ENCODE assay signal across 8 mouse cellular contexts in the genomic region with DNA sequence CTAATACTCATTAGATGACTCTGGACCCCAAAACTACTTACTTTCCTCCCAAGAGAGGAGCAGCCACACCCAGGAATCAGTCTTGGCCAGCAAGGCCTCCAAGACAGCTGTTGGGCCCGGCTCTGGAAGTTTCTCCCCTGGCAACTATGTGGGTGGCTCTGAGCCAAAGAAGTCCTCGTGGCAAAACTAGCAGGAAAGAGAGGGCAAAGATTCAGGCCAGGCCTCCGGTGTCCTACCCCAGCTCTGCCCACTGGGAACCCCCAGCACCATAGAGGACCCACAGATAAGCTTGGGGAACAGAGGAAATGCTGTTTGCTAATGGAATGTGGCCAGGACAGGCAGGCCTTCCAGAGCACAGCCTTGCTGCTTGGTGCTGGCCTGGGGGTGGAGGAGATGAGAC. TPM values are rescaled to one million over a fixed set of nuclear protein-coding genes. Genes with fewer than 3 reads are reported as not detected.
A peak's percentile ranks its signal among the peaks of the same experiment; 100 is the strongest.
DNase-seq lines count a peak whose midpoint lies in the region; ATAC-seq and TF ChIP-seq lines count a peak whose summit lies in the region.

No protein-coding gene starts in this region.

- WGBS in forebrain, embryonic 13.5 days: 49% methylated on average over 3 of the region's 3 CpGs
- WGBS in hindbrain, embryonic 11.5 days: 81% methylated on average over 3 of the region's 3 CpGs
- 8% methylated on average over 3 of the region's 3 CpGs for WGBS in lung, postnatal 0 days

- H3K36me3 ChIP-seq in forebrain, embryonic 13.5 days (ENCODE audit: poor library complexity, severe bottlenecking): no peaks in the 10 kb centered on the region
- H3K36me3 ChIP-seq in hindbrain, embryonic 11.5 days (ENCODE audit: control insufficient read depth, insufficient read depth, low read length): no peaks in the 10 kb centered on the region
- H3K36me3 ChIP-seq in lung, postnatal 0 days (ENCODE audit: insufficient read depth, low read length): no peaks in the 10 kb centered on the region

- peaks cover 10% of the 10 kb centered on the region for H3K4me1 ChIP-seq in forebrain, embryonic 13.5 days
- no peaks in the 10 kb centered on the region; the same call in 1 of the 2 replicates for H3K4me1 ChIP-seq in hindbrain, embryonic 11.5 days (replicated peaks; ENCODE audit: control insufficient read depth, insufficient read depth, low read length)
- H3K4me1 ChIP-seq in lung, postnatal 0 days (ENCODE audit: insufficient read depth, low read depth, low read length): 0 out of 2 replicates have a peak, but pooled peaks cover 4% of the 10 kb centered on the region

- H3K27ac ChIP-seq in forebrain, embryonic 13.5 days: no peak overlapping the region
- H3K27ac ChIP-seq in hindbrain, embryonic 11.5 days (ENCODE audit: low read depth, low read length): no peak overlapping the region
- no peak overlapping the region for H3K27ac ChIP-seq in lung, postnatal 0 days (ENCODE audit: low read length)

- no peak for TF ChIP-seq EP300 in lung, postnatal 0 days (IDR thresholded peaks at IDR 0.05)

- ATAC-seq in cerebellum, adult (ENCODE audit: insufficient number of reproducible peaks, low FRiP score, low TSS enrichment): no peak
- no peak for ATAC-seq in forebrain, embryonic 13.5 days
- no peak for ATAC-seq in hindbrain, embryonic 11.5 days (ENCODE audit: low FRiP score)
- ATAC-seq in lung, postnatal 0 days: no peak
- no peak for ATAC-seq in granulocyte monocyte progenitor cell, adult 5-6 weeks (replicated peaks; ENCODE audit: poor library complexity, severe bottlenecking)
- no peak for ATAC-seq in erythroid progenitor cell, adult 5-6 weeks (replicated peaks; ENCODE audit: low FRiP score, poor library complexity, severe bottlenecking)

- H3K27me3 ChIP-seq in forebrain, embryonic 13.5 days: 0 out of 2 replicates have a peak, but pooled peaks cover 3% of the 10 kb centered on the region
- H3K27me3 ChIP-seq in hindbrain, embryonic 11.5 days (ENCODE audit: control insufficient read depth, insufficient read depth, low read length): no peaks in the 10 kb centered on the region; the same call in 1 of the 2 replicates
- no peaks in the 10 kb centered on the region for H3K27me3 ChIP-seq in lung, postnatal 0 days (replicated peaks; ENCODE audit: insufficient read depth, low read length)

- peak; percentile 3 for DNase-seq in cerebellum, adult 11 months
- peak; percentile 4 for DNase-seq in 3T3-L1 (ENCODE audit: low read depth, low spot score)
- DNase-seq in hindbrain, embryonic 11.5 days (ENCODE audit: low spot score): peak; percentile 27
- peak; percentile 12 for DNase-seq in lung, postnatal 0 days (ENCODE audit: low spot score)

- no peaks in the 10 kb centered on the region for H3K9me3 ChIP-seq in forebrain, embryonic 13.5 days (replicated peaks)
- H3K9me3 ChIP-seq in hindbrain, embryonic 11.5 days (ENCODE audit: control insufficient read depth, low read length): no peaks in the 10 kb centered on the region
- no peaks in the 10 kb centered on the region for H3K9me3 ChIP-seq in lung, postnatal 0 days (ENCODE audit: low read length)

- H3K4me2 ChIP-seq in forebrain, embryonic 13.5 days: peak overlapping the region; percentile 76
- H3K4me2 ChIP-seq in hindbrain, embryonic 11.5 days (replicated peaks; ENCODE audit: low read depth, low read length): no peak overlapping the region
- no peak overlapping the region for H3K4me2 ChIP-seq in lung, postnatal 0 days (replicated peaks; ENCODE audit: low read depth, low read length)

- TF ChIP-seq CTCF in lung, postnatal 0 days (IDR thresholded peaks at IDR 0.05): no peak

- no peak overlapping the region for H3K4me3 ChIP-seq in forebrain, embryonic 13.5 days
- no peak overlapping the region for H3K4me3 ChIP-seq in hindbrain, embryonic 11.5 days (ENCODE audit: low read depth, low read length)
- H3K4me3 ChIP-seq in lung, postnatal 0 days (ENCODE audit: low read depth, low read length): no peak overlapping the region

- no peak overlapping the region for H3K9ac ChIP-seq in forebrain, embryonic 13.5 days
- no peak overlapping the region for H3K9ac ChIP-seq in hindbrain, embryonic 11.5 days (ENCODE audit: low read depth, low read length)
- no peak overlapping the region for H3K9ac ChIP-seq in lung, postnatal 0 days (replicated peaks; ENCODE audit: low read depth)

RNA-seq across cellular contexts. Expression of gene Kdm8, which starts 51.9 kb away (rescaled TPM):
- polyA plus RNA-seq in forebrain, embryonic 13.5 days (2015; fragmentation: Nextera tagmentation; extraction: Ambion mirVana): 8.4 TPM in 2 replicates
- 8.3 and 10.9 TPM in 2 replicates for polyA plus RNA-seq in hindbrain, embryonic 11.5 days (2014; fragmentation: Nextera tagmentation; extraction: Ambion mirVana)
- polyA plus RNA-seq in lung, postnatal 0 days (2015; fragmentation: Nextera tagmentation; extraction: Ambion mirVana): 4.2 and 5.6 TPM in 2 replicates
- total RNA-seq in granulocyte monocyte progenitor cell, adult 5-6 weeks (2014; fragmentation: Nextera tagmentation): 2.3 and 11.5 TPM in 2 replicates
- 5.5 and 7.2 TPM in 2 replicates for total RNA-seq in granulocyte monocyte progenitor cell, adult 5-6 weeks (2017)
- total RNA-seq in erythroid progenitor cell, adult 5-6 weeks (2015; ENCODE audit: low replicate concordance): 1.3 and 2.2 TPM in 2 replicates
- total RNA-seq in erythroid progenitor cell, adult 5-6 weeks (2017; ENCODE audit: low replicate concordance): 1.3 and 3.9 TPM in 2 replicates
